Mouse (Mus musculus) liver, postnatal 0 days (tissue): ENCODE data around the gene Chrna1.

Source experiments
- CTCF ChIP-seq: sonication (generic); IDR thresholded peaks from 2 replicates; pipeline ENCODE4 v1.5.1; 2016; ENCODE audit warnings: antibody characterized with exemption, low read depth
- EP300 ChIP-seq: IDR thresholded peaks from 2 replicates; pipeline ENCODE4 v1.6.1; 2016; ENCODE audit warnings: antibody characterized with exemption, low read depth, mild to moderate bottlenecking

DNA sequence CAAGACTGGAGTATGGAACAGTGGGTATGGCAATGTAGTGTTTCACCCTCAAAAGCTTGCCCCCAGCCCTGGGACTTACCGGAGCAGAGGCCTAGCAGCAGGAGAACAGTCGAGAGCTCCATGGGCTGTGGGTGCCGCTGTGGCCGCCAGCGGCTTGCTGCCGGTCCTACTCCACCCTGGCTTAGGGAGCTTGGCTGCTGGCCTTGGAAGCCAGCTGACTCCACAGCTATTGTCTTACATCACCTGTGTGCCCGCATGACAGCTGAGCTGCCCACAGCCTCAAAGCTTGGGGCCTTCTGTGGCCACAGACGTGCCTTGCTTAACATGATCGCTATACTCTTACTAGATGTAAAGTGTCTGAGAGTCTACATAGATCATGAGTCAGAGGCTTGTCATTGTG, at the start of gene Chrna1:
- TF ChIP-seq CTCF (no peak), EP300 (no peak)
